In the genomic region with DNA sequence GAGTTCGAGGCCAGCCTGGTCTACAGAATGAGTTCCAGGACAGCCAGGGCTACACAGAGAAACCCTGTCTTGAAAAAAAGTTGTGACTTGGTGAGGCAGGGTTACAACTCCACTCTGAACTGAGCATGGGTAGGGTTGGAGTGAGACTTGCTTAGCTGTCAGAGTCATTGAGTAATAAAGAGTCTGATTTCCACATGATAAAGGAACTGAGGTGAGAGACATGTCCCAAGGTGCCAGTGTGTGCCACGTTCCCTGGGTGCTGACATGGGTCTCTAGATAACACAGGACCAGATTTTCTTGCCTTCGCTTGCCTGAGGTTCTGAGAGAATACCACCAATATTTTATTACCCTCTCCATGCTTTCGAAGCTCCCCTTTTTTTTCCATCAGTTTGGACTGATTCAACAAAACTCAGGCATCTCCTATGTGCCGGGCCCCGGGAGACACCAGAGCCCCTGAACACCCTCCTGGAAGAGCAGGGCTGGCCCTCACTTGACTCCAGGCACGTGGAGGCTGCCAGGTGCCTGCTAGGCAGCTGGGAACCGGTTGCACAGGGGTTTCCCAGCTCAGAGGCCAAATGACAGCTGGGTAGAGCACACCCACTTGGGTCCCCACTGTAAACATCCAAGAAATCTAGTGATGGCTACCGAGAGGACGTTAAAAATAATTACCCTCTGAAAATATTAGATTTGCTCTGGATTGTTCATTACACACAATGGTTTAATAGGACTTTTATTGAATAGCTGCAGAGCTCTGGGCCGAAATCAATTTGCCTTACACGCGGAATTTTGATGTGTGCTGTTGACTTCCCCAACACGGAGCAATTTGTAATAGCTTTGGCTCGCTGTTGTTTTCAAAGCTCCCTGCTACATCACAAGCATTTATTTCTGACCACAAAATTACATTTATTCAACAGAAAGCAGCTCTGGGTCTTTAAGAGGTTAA, we compare ENCODE assay signal across 8 mouse cellular contexts.
DNase-seq lines count a peak whose midpoint lies in the region; ATAC-seq and TF ChIP-seq lines count a peak whose summit lies in the region.
"Had no signal": no experiment of that assay in that cellular context is flagged by ENCODE, and none has a peak within 500 bp of the region (broad histone marks: within the 10 kb centered on the region; RNA-seq: fewer than 3 reads in every experiment).

No protein-coding gene starts in this region.

- H3K9ac ChIP-seq in embryonic facial prominence, embryonic 14.5 days (ENCODE audit: low read depth, low read length), result no peak overlapping the region
- H3K9ac ChIP-seq in hindbrain, embryonic 15.5 days, result no peak overlapping the region
- no peak overlapping the region for H3K9ac ChIP-seq in midbrain, embryonic 16.5 days (ENCODE audit: low read depth, low read length)

- H3K4me2 ChIP-seq in embryonic facial prominence, embryonic 14.5 days (ENCODE audit: low read depth, low read length), result peak overlapping the region; percentile 34
- peak overlapping the region; percentile 46 for H3K4me2 ChIP-seq in hindbrain, embryonic 15.5 days
- peak overlapping the region; percentile 31 for H3K4me2 ChIP-seq in midbrain, embryonic 16.5 days (ENCODE audit: low read length)

- peak; percentile 74 for ATAC-seq in embryonic facial prominence, embryonic 14.5 days (ENCODE audit: low read depth)
- peak; percentile 35; the same call in 1 of the 2 replicates for ATAC-seq in hindbrain, embryonic 15.5 days (ENCODE audit: low FRiP score, low read depth)
- peak; percentile 32; the same call in 1 of the 2 replicates for ATAC-seq in midbrain, embryonic 16.5 days

- 0 out of 2 replicates have a peak overlapping the region, but pooled peaks have one; percentile 5 for H3K27ac ChIP-seq in layer of hippocampus, adult 2 months
- peak overlapping the region; percentile 49 for H3K27ac ChIP-seq in embryonic facial prominence, embryonic 14.5 days (replicated peaks; ENCODE audit: low read depth, low read length)
- peak overlapping the region; percentile 57 for H3K27ac ChIP-seq in hindbrain, embryonic 15.5 days (replicated peaks)
- peak overlapping the region; percentile 45 for H3K27ac ChIP-seq in midbrain, embryonic 16.5 days (ENCODE audit: low read length)
- H3K27ac ChIP-seq: macrophage had no signal

- no peak for TF ChIP-seq CTCF in layer of hippocampus, adult 2 months (conservative IDR thresholded peaks at IDR 0.05)

- H3K4me1 ChIP-seq in embryonic facial prominence, embryonic 14.5 days (ENCODE audit: control insufficient read depth, insufficient read depth, low read length), result peaks cover 16% of the 10 kb centered on the region
- peaks cover 18% of the 10 kb centered on the region for H3K4me1 ChIP-seq in hindbrain, embryonic 15.5 days (replicated peaks)
- H3K4me1 ChIP-seq in midbrain, embryonic 16.5 days (ENCODE audit: control insufficient read depth, insufficient read depth, low read length), result peaks cover 12% of the 10 kb centered on the region

- H3K27me3 ChIP-seq in embryonic facial prominence, embryonic 14.5 days (replicated peaks; ENCODE audit: control insufficient read depth, insufficient read depth, low read length), result peaks cover 26% of the 10 kb centered on the region
- H3K27me3 ChIP-seq in hindbrain, embryonic 15.5 days, result no peaks in the 10 kb centered on the region
- H3K27me3 ChIP-seq in midbrain, embryonic 16.5 days (ENCODE audit: control insufficient read depth, insufficient read depth, low read depth, low read length), result no peaks in the 10 kb centered on the region

- 0 out of 2 replicates have a peak, but pooled peaks cover 3% of the 10 kb centered on the region for H3K36me3 ChIP-seq in embryonic facial prominence, embryonic 14.5 days (ENCODE audit: control insufficient read depth, insufficient read depth, low read length)
- H3K36me3 ChIP-seq in hindbrain, embryonic 15.5 days, result peaks cover 4% of the 10 kb centered on the region; the same call in 1 of the 2 replicates
- peaks cover 4% of the 10 kb centered on the region for H3K36me3 ChIP-seq in midbrain, embryonic 16.5 days (ENCODE audit: control insufficient read depth, insufficient read depth, low read length)

- WGBS in embryonic facial prominence, embryonic 14.5 days, result 31% methylated on average over 15 of the region's 15 CpGs
- WGBS in hindbrain, embryonic 15.5 days, result 47% methylated on average over 15 of the region's 15 CpGs
- 68% methylated on average over 15 of the region's 15 CpGs for WGBS in midbrain, embryonic 16.5 days

- no peak for DNase-seq in layer of hippocampus, adult 2 months (ENCODE audit: low spot score in 2 of 2)
- no peak for DNase-seq in layer of hippocampus, postnatal 14 days (ENCODE audit: low spot score in 2 of 2)
- DNase-seq in embryonic facial prominence, embryonic 14.5 days (ENCODE audit: low spot score), result peak; percentile 83
- no peak for DNase-seq in right cerebral cortex, adult 2 months (ENCODE audit: low spot score in 2 of 2)
- DNase-seq in cerebellum, adult 11-12 months, result no peak

- H3K9me3 ChIP-seq in embryonic facial prominence, embryonic 14.5 days (ENCODE audit: control insufficient read depth, low read length), result peaks cover 3% of the 10 kb centered on the region; the same call in 1 of the 2 replicates
- no peaks in the 10 kb centered on the region for H3K9me3 ChIP-seq in hindbrain, embryonic 15.5 days
- H3K9me3 ChIP-seq in midbrain, embryonic 16.5 days (replicated peaks; ENCODE audit: control insufficient read depth, low read length, poor library complexity, severe bottlenecking), result no peaks in the 10 kb centered on the region

- H3K4me3 ChIP-seq in layer of hippocampus, adult 2 months, result peak overlapping the region; percentile 25; the same call in 1 of the 2 replicates
- H3K4me3 ChIP-seq in embryonic facial prominence, embryonic 14.5 days (ENCODE audit: low read depth, low read length), result no peak overlapping the region; the same call in 1 of the 2 replicates
- H3K4me3 ChIP-seq in hindbrain, embryonic 15.5 days, result 0 out of 2 replicates have a peak overlapping the region, but pooled peaks have one; percentile 7
- H3K4me3 ChIP-seq in midbrain, embryonic 16.5 days (ENCODE audit: low read depth, low read length), result no peak overlapping the region

Comparison
In these comparisons a context has a peak if more than half of its experiments do, and no peak if none do; other contexts are left out.
1. H3K27ac ChIP-seq: peak in every context shown above with its lines; median percentile 57 in hindbrain, embryonic 15.5 days; 49 in embryonic facial prominence, embryonic 14.5 days; 45 in midbrain, embryonic 16.5 days; 5 in layer of hippocampus, adult 2 months.
2. H3K4me3 ChIP-seq: peak in layer of hippocampus, adult 2 months (single experiment) and hindbrain, embryonic 15.5 days (single experiment); none in embryonic facial prominence, embryonic 14.5 days (single experiment) and midbrain, embryonic 16.5 days (single experiment).
3. Peak in every context shown above with its lines, with median percentiles within 50 percentile points of each other: ATAC-seq and H3K4me2 ChIP-seq.